Mouse (Mus musculus): ENCODE results near the gene Fam209. TPM values are rescaled to one million over a fixed set of nuclear protein-coding genes. Genes with fewer than 3 reads are reported as not detected.

Fam209 gene
- polyA plus RNA-seq (2012; rRNA removed): 0.37 and 0.57 TPM in 2 replicates

GRCm38 (mm10) chr2:172472318-172472717 is at the start of gene Fam209:
Gene Fam209 (plus strand): TSS chr2:172472520.
- peak; percentile 55 for DNase-seq (ENCODE audit: low read depth)
- TF ChIP-seq POLR2A (IDR thresholded peaks at IDR 0.05; ENCODE audit: borderline replicate concordance, extremely low read depth, insufficient read depth, insufficient read length, poor library complexity, severe bottlenecking) (no peak), CTCF (IDR thresholded peaks at IDR 0.05; ENCODE audit: borderline replicate concordance, extremely low read depth, insufficient read depth, insufficient read length) (no peak)

- DNase-seq (ENCODE audit: low read depth): no peak
- TF ChIP-seq CTCF (IDR thresholded peaks at IDR 0.05; ENCODE audit: borderline replicate concordance, extremely low read depth, insufficient read depth, insufficient read length) (no peak), POLR2A (IDR thresholded peaks at IDR 0.05; ENCODE audit: borderline replicate concordance, extremely low read depth, insufficient read depth, insufficient read length, poor library complexity, severe bottlenecking) (no peak)
Measured at GRCm38 (mm10) chr2:172430609-172431008, 41.7 kb upstream of the Fam209 start.

- TF ChIP-seq POLR2A (IDR thresholded peaks at IDR 0.05; ENCODE audit: borderline replicate concordance, extremely low read depth, insufficient read depth, insufficient read length, poor library complexity, severe bottlenecking) (no peak), CTCF (IDR thresholded peaks at IDR 0.05; ENCODE audit: borderline replicate concordance, extremely low read depth, insufficient read depth, insufficient read length) (no peak)
Measured at GRCm38 (mm10) chr2:172433746-172434145, 38.6 kb upstream of the Fam209 start.

DNA sequence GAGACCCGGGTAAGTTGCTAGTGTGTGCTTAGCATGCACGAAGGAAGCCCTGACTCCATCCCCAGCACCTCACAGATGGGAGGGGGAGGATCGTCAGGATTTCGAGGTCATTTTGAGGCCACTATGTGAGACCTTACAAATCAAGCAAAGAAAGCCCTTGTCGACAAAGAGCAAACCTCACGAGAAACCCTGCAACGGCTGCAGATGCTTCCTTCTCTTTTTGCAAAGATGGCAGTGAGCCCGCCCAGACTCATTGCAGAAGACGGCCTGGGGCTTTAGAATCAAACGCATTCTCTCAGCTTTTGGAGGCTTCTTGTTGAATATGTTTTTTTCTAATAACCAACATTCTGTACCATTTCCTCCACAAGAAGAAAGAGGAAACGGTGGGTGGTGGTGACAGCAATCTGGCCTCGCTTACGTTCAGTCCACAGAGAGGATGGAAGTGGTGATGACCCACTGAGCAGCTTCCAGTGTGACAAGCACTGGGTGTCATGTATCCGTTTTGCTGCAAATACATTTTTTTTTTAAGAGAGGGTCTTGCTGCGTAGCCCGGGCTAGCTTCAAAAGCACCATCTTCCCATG is 34.9 kb upstream of the Fam209 start:
- no peak for TF ChIP-seq CTCF (IDR thresholded peaks at IDR 0.05; ENCODE audit: borderline replicate concordance, extremely low read depth, insufficient read depth, insufficient read length)
- no peak for TF ChIP-seq POLR2A (IDR thresholded peaks at IDR 0.05; ENCODE audit: borderline replicate concordance, extremely low read depth, insufficient read depth, insufficient read length, poor library complexity, severe bottlenecking)
- DNase-seq (ENCODE audit: low read depth): no peak

More at GRCm38 (mm10) chr2:172433746-172434145, 38.6 kb upstream of the Fam209 start:
- DNase-seq (ENCODE audit: low read depth): no peak

DNA sequence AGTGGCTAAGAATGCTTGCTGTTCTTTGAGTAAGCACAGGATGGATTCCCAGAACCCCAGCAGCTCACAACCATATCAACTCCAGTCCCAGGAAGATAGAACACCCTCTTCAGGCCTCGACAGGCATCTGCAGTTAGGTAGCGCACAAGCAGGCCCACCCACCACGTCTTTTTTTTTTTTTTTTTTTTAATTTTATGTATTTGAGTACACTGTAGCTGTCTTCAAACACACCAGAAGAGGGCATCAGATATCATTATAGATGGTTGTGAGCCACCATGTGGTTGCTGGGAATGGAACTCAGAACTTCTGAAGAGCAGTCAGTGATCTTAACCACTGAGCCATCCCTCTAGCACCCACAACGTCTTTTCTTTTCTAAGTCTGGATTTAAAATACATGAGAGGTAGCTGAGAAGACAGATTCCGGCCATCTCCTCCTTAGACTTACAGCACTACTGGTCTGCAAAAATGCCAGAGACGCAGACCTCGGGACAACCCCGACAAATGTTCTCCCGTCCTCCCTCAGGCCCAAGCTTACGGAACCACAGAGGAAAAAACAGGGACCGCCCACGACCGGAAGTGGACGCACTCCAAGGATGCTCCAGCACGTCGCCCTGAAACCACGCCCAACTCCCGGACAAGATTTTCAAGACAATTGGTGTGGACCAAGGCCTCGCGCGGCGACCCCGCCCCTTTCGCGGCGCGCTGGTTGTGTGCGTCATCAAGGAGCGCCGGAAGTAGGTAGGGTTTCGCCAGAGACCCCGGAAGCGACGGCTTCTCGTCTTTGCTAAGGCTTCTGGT is 32.3 kb upstream of the Fam209 start, which contains the start of gene Rtf2:
Rtf2 (plus strand) TSS at position 714 of the 797 bp plus-strand sequence.
- DNase-seq (ENCODE audit: low read depth): peak; percentile 99

GRCm38 (mm10) chr2:172440640-172441005 is 31.7 kb upstream of the Fam209 start:
- no peak for TF ChIP-seq CTCF (IDR thresholded peaks at IDR 0.05; ENCODE audit: borderline replicate concordance, extremely low read depth, insufficient read depth, insufficient read length)
- TF ChIP-seq POLR2A (IDR thresholded peaks at IDR 0.05; ENCODE audit: borderline replicate concordance, extremely low read depth, insufficient read depth, insufficient read length, poor library complexity, severe bottlenecking): no peak
- no peak for DNase-seq (ENCODE audit: low read depth)

More for the DNA sequence above, 32.3 kb upstream of the Fam209 start, which contains the start of gene Rtf2:
- TF ChIP-seq POLR2A (IDR thresholded peaks at IDR 0.05; ENCODE audit: borderline replicate concordance, extremely low read depth, insufficient read depth, insufficient read length, poor library complexity, severe bottlenecking): peak; percentile 37; the same call in 1 of the 2 replicates
- TF ChIP-seq CTCF (IDR thresholded peaks at IDR 0.05; ENCODE audit: borderline replicate concordance, extremely low read depth, insufficient read depth, insufficient read length): no peak

DNA sequence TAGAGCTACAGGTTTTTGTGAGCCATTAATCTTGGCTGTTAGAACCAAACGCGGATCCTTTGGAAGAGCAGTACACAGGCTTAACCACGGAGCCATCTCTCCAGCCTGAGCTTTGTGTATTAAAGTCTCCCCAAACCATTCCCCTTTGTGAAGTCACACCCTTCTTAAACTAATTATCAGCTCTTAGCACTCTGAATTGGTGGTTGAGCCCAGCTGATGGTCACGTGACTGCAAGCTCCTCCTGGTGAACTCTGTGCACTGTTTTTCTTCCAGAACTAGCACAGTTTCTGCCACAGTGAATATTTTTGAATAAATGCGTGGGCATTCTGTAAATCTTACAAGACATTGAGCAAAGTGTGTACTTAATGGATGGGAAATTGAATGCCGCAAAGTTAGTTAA is 31.1 kb upstream of the Fam209 start:
- TF ChIP-seq CTCF (IDR thresholded peaks at IDR 0.05; ENCODE audit: borderline replicate concordance, extremely low read depth, insufficient read depth, insufficient read length) (no peak), POLR2A (IDR thresholded peaks at IDR 0.05; ENCODE audit: borderline replicate concordance, extremely low read depth, insufficient read depth, insufficient read length, poor library complexity, severe bottlenecking) (no peak)
- DNase-seq (ENCODE audit: low read depth): peak; percentile 3

DNA sequence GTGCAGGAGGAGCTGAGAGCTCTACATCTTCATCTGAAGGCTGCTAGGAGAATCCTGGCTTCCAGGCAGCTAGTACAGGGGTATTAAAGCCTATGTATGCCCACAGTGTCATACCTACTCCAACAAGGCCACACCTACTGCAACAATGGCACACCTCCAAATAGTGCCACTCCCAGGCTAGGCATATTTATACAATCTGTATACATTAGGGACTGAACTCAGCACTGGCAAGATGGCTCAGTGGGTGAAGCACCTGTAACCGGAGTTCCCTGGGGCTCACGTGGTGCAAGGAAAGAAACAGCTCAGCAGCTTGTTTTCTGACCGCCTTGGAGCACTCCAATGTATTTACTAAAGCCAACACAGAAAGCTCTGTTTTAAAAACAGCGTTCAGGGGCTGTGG is 26.7 kb upstream of the Fam209 start:
- no peak for DNase-seq (ENCODE audit: low read depth)
- TF ChIP-seq POLR2A (IDR thresholded peaks at IDR 0.05; ENCODE audit: borderline replicate concordance, extremely low read depth, insufficient read depth, insufficient read length, poor library complexity, severe bottlenecking) (no peak), CTCF (IDR thresholded peaks at IDR 0.05; ENCODE audit: borderline replicate concordance, extremely low read depth, insufficient read depth, insufficient read length) (no peak)

DNA sequence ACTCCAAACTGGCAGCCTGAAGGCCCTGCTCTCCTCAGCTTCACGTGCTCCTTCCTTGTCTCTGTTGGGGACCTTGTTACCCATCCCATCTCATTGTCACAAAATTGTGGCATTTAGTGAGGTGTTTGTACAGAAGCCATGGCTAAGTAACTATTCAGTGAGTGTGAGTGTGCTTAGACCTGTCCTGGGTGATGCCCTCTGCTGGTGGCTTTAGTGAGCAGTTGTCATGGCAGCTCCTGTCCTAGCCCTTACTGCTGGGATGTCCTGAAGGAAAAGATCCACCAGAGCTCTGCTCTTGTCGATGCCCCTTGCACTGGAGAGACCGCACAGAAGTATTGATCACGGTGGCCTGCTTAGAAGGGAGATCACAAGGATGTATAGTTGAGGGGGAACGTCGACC is 25.0 kb upstream of the Fam209 start:
- DNase-seq (ENCODE audit: low read depth): no peak
- no peak for TF ChIP-seq POLR2A (IDR thresholded peaks at IDR 0.05; ENCODE audit: borderline replicate concordance, extremely low read depth, insufficient read depth, insufficient read length, poor library complexity, severe bottlenecking)
- TF ChIP-seq CTCF (IDR thresholded peaks at IDR 0.05; ENCODE audit: borderline replicate concordance, extremely low read depth, insufficient read depth, insufficient read length): peak; percentile 50; the same call in 1 of the 2 replicates

GRCm38 (mm10) chr2:172448329-172448728 is 24.0 kb upstream of the Fam209 start:
- no peak for TF ChIP-seq CTCF (IDR thresholded peaks at IDR 0.05; ENCODE audit: borderline replicate concordance, extremely low read depth, insufficient read depth, insufficient read length)
- no peak for TF ChIP-seq POLR2A (IDR thresholded peaks at IDR 0.05; ENCODE audit: borderline replicate concordance, extremely low read depth, insufficient read depth, insufficient read length, poor library complexity, severe bottlenecking)
- no peak for DNase-seq (ENCODE audit: low read depth)

DNA sequence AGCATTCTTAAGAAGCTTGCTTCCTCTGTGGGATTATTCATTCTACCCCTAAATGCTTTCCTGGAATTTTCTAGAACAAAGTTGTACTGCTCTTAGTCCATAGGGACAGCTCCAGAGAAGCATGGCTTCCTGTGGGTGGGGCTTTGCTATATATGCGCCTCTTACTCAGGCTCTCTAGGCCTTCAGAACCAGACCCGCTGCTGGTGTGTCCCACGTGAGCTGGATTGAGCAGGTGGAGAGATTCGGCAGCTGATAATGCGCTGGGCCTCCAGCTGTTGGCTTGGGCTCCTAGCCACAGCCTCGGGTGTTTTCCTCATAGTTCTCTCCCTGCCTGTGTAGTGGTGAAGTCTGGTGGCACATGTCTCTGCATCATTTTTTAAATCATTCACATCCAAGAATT is 21.7 kb upstream of the Fam209 start:
- TF ChIP-seq CTCF (IDR thresholded peaks at IDR 0.05; ENCODE audit: borderline replicate concordance, extremely low read depth, insufficient read depth, insufficient read length) (no peak), POLR2A (IDR thresholded peaks at IDR 0.05; ENCODE audit: borderline replicate concordance, extremely low read depth, insufficient read depth, insufficient read length, poor library complexity, severe bottlenecking) (no peak)

More for the DNA sequence above, 21.7 kb upstream of the Fam209 start:
- DNase-seq (ENCODE audit: low read depth): no peak

Data from brain, embryonic 14.5 days (tissue).